Mouse (Mus musculus): ENCODE results near the gene Tmprss15.

- TF ChIP-seq POLR2A (IDR thresholded peaks at IDR 0.05; ENCODE audit: control insufficient read depth in 1 of 2, insufficient read depth in 1 of 2, low read depth in 1 of 2, low read length in 2 of 2, poor library complexity in 1 of 2) (no peak), MYB (IDR thresholded peaks at IDR 0.05; ENCODE audit: low read depth, low read length) (no peak), CHD1 (IDR thresholded peaks at IDR 0.05; ENCODE audit: low read depth, low read length) (no peak), TBP (IDR thresholded peaks at IDR 0.05; ENCODE audit: low read depth, low read length) (no peak)
Measured at GRCm38 (mm10) chr16:79063848-79064247, 27.0 kb downstream of the Tmprss15 start.

All from MEL (cell line).